Comparison of ENCODE assay signal across 10 mouse cellular contexts in the genomic region with DNA sequence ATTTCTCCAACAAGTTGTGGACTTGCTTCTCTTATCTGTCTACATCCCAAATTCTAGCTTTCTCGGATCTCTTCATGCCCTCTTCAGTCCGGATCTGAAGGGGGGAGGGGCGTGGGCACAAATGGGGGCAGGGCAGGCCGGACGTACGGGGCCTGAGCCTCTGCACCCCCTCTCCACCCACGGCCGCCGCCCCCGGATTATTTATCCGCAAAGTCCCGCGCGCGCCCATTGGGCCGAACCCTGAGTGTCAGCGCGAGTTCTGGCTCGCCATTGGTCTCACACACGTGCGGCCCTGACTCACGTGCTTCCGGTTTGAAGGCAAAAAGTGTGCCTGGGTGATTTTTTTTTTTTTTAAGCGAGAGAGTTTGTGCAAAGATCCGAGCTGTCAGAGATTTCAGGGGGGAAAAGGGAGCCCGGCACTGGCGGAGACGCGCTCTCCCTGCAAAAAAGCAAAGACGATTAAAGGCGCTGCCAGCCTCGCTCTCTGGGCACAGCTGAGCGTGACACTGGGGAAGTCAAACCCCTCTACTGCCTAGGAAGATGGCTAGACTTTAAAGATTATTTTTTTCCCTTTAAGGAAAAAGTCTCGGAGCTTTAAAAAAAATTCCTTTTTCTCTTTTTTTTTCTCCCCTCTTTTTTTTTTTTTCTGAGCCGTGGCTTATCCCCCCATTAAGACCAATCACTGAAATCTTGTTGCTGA. TPM values are rescaled to one million over a fixed set of nuclear protein-coding genes. Genes with fewer than 3 reads are reported as not detected.
DNase-seq lines count a peak whose midpoint lies in the region; ATAC-seq and TF ChIP-seq lines count a peak whose summit lies in the region.
"Had no signal": no experiment of that assay in that cellular context is flagged by ENCODE, and none has a peak within 500 bp of the region (broad histone marks: within the 10 kb centered on the region; RNA-seq: fewer than 3 reads in every experiment).

A gene (plus strand): TSS at position 388 of the 700 bp plus-strand sequence.

- H3K27me3 ChIP-seq in kidney, adult 2 months (replicated peaks; ENCODE audit: control insufficient read depth, insufficient read depth, low read length): peaks cover 16% of the 10 kb centered on the region
- peaks cover 61% of the 10 kb centered on the region for H3K27me3 ChIP-seq in forebrain, embryonic 16.5 days (replicated peaks; ENCODE audit: control insufficient read depth, insufficient read depth, low read length)
- peaks cover 96% of the 10 kb centered on the region for H3K27me3 ChIP-seq in neural tube, embryonic 13.5 days

- no peak for TF ChIP-seq POLR2A in kidney, adult 2 months (IDR thresholded peaks at IDR 0.05; ENCODE audit: low read depth, low read length)

- peak; percentile 47; the same call in 1 of the 2 replicates for ATAC-seq in cerebellum, adult (ENCODE audit: insufficient number of reproducible peaks, low FRiP score, low TSS enrichment)
- peak; percentile 37; the same call in 1 of the 2 replicates for ATAC-seq in forebrain, embryonic 16.5 days
- ATAC-seq in neural tube, embryonic 13.5 days (ENCODE audit: low read depth): no peak
- ATAC-seq: Patski had no signal

- H3K4me3 ChIP-seq in kidney, adult 2 months (ENCODE audit: insufficient read depth, low read depth, low read length): peak within 1 kb of the TSS; percentile 27; the same call in 1 of the 2 replicates
- H3K4me3 ChIP-seq in forebrain, embryonic 16.5 days (replicated peaks; ENCODE audit: low read length): peak within 1 kb of the TSS; percentile 41
- peak within 1 kb of the TSS; percentile 41 for H3K4me3 ChIP-seq in neural tube, embryonic 13.5 days

- no peaks in the 10 kb centered on the region for H3K36me3 ChIP-seq in kidney, adult 2 months (ENCODE audit: control insufficient read depth, insufficient read depth, low read length)
- H3K36me3 ChIP-seq in forebrain, embryonic 16.5 days (ENCODE audit: control insufficient read depth, insufficient read depth): no peaks in the 10 kb centered on the region
- no peaks in the 10 kb centered on the region for H3K36me3 ChIP-seq in neural tube, embryonic 13.5 days

- no peak within 1 kb of the TSS for H3K27ac ChIP-seq in kidney, adult 2 months (ENCODE audit: insufficient read depth, low read depth, low read length)
- no peak within 1 kb of the TSS for H3K27ac ChIP-seq in forebrain, embryonic 16.5 days (ENCODE audit: low read length)
- peak within 1 kb of the TSS; percentile 69 for H3K27ac ChIP-seq in neural tube, embryonic 13.5 days (replicated peaks)
- H3K27ac ChIP-seq: macrophage had no signal

- DNase-seq in kidney, adult 2 months: peak; percentile 20
- no peak for DNase-seq in kidney, adult 9 months
- peak; percentile 13 for DNase-seq in kidney, postnatal 14 days
- DNase-seq in spleen, postnatal 36 days (ENCODE audit: low spot score in 2 of 2): no peak
- no peak for DNase-seq in frontal cortex, postnatal 36 days (ENCODE audit: low spot score in 2 of 2)

- H3K9ac ChIP-seq in forebrain, embryonic 16.5 days (replicated peaks; ENCODE audit: low read depth, low read length): 0 out of 2 replicates have a peak within 1 kb of the TSS, but pooled peaks have one; percentile 20
- peak within 1 kb of the TSS; percentile 66 for H3K9ac ChIP-seq in neural tube, embryonic 13.5 days

- 4% methylated on average over 35 of the region's 35 CpGs for WGBS in kidney, adult 2 months
- under 1% methylated on average over 35 of the region's 35 CpGs for WGBS in forebrain, embryonic 16.5 days
- WGBS in neural tube, embryonic 13.5 days: under 1% methylated on average over 35 of the region's 35 CpGs

- no peaks in the 10 kb centered on the region for H3K4me1 ChIP-seq in kidney, adult 2 months (ENCODE audit: control insufficient read depth, insufficient read depth, low read length)
- peaks cover 24% of the 10 kb centered on the region for H3K4me1 ChIP-seq in forebrain, embryonic 16.5 days (replicated peaks; ENCODE audit: control insufficient read depth, insufficient read depth, low read length)
- H3K4me1 ChIP-seq in neural tube, embryonic 13.5 days (replicated peaks): peaks cover 20% of the 10 kb centered on the region

- TF ChIP-seq CTCF in kidney, adult 2 months (conservative IDR thresholded peaks at IDR 0.05; ENCODE audit: insufficient read depth, insufficient read length, low read depth, low read length): no peak

- H3K9me3 ChIP-seq in forebrain, embryonic 16.5 days (ENCODE audit: control insufficient read depth, low read length): no peaks in the 10 kb centered on the region
- no peaks in the 10 kb centered on the region for H3K9me3 ChIP-seq in neural tube, embryonic 13.5 days

- peak within 1 kb of the TSS; percentile 65 for H3K4me2 ChIP-seq in forebrain, embryonic 16.5 days (ENCODE audit: low read length)
- H3K4me2 ChIP-seq in neural tube, embryonic 13.5 days: peak within 1 kb of the TSS; percentile 61

RNA-seq across cellular contexts. Expression of the gene that starts here (rescaled TPM):
- 0.08 TPM in 1 of 2 replicates, not detected in the other for polyA plus RNA-seq in kidney, adult 2 months (2012; rRNA removed)
- 0.39 TPM in 1 of 2 replicates, not detected in the other for polyA plus RNA-seq in forebrain, embryonic 16.5 days (2015; fragmentation: Nextera tagmentation; extraction: Ambion mirVana)
- polyA plus RNA-seq in neural tube, embryonic 13.5 days (2015; fragmentation: Nextera tagmentation; extraction: Ambion mirVana): 1.4 and 1.6 TPM in 2 replicates
- polyA plus RNA-seq: macrophage, Patski had no signal

Comparison
In these comparisons a context has a peak if more than half of its experiments do, and no peak if none do; other contexts are left out.
1. Peak in DNase-seq and H3K4me3 ChIP-seq in kidney, adult 2 months; RNA of the gene not detected or under 1 TPM.
2. Peak in ATAC-seq, H3K4me3 ChIP-seq, H3K9ac ChIP-seq and H3K4me2 ChIP-seq in forebrain, embryonic 16.5 days; RNA of the gene not detected or under 1 TPM.